Mouse (Mus musculus): ENCODE results near the gene Tango6. TPM values are rescaled to one million over a fixed set of nuclear protein-coding genes. Genes with fewer than 3 reads are reported as not detected.

The Tango6 gene
- polyA plus RNA-seq, 1 experiment, result 3.6 TPM

DNA sequence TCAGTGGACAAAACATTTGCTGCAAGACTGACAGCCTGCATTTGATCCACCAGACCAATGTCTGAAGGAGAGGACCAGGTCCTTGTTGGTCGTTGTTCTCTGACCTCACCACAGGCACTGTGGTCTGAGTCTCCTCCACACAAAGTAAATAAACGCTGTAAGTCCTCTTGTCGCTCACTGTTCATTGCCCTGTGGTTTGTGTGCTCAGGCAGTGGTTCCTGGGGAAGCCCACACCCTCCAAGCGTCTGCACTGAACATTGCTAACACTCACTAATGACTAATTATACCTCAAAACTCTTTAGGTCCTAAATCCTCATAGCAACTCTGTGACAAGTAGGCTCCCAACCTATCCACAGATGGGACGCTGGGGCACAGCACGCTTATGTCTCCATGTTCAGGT, 153.7 kb downstream of the Tango6 start:
- no peaks in the 10 kb centered on the region for H3K27me3 ChIP-seq (ENCODE audit: control insufficient read depth, insufficient read depth, low read length)
- H3K4me1 ChIP-seq (ENCODE audit: control insufficient read depth, insufficient read depth, insufficient read length), result no peaks in the 10 kb centered on the region
- no peak for DNase-seq (ENCODE audit: low read depth in 1 of 2, low spot score in 2 of 2)
- no peaks in the 10 kb centered on the region for H3K36me3 ChIP-seq (ENCODE audit: control insufficient read depth, insufficient read depth, low read length)
- 35% methylated on average over 6 of the region's 6 CpGs for WGBS
- H3K27ac ChIP-seq (ENCODE audit: insufficient read depth, low read length), result no peak overlapping the region
- TF ChIP-seq CTCF (IDR thresholded peaks at IDR 0.05; ENCODE audit: extremely low read depth, insufficient read depth, insufficient read length, insufficient replicate concordance), result no peak
- no peak for TF ChIP-seq POLR2A (IDR thresholded peaks at IDR 0.05; ENCODE audit: low read depth, low read length)
- no peak overlapping the region for H3K4me3 ChIP-seq (ENCODE audit: extremely low read depth, insufficient read depth, insufficient read length)

GRCm38 (mm10) chr8:106838803-106839202, 155.9 kb downstream of the Tango6 start:
- Histone ChIP-seq H3K27me3 (ENCODE audit: control insufficient read depth, insufficient read depth, low read length) (no peaks in the 10 kb centered on the region), H3K4me3 (ENCODE audit: extremely low read depth, insufficient read depth, insufficient read length) (no peak overlapping the region), H3K27ac (ENCODE audit: insufficient read depth, low read length) (no peak overlapping the region), H3K36me3 (ENCODE audit: control insufficient read depth, insufficient read depth, low read length) (no peaks in the 10 kb centered on the region), H3K4me1 (ENCODE audit: control insufficient read depth, insufficient read depth, insufficient read length) (no peaks in the 10 kb centered on the region)
- no peak for TF ChIP-seq CTCF (IDR thresholded peaks at IDR 0.05; ENCODE audit: extremely low read depth, insufficient read depth, insufficient read length, insufficient replicate concordance)
- TF ChIP-seq POLR2A (IDR thresholded peaks at IDR 0.05; ENCODE audit: low read depth, low read length), result no peak
- WGBS, result 88% methylated on average over 6 of the region's 6 CpGs
- DNase-seq (ENCODE audit: low read depth in 1 of 2, low spot score in 2 of 2), result no peak

- H3K36me3 ChIP-seq (ENCODE audit: control insufficient read depth, insufficient read depth, low read length), result no peaks in the 10 kb centered on the region
- no peak overlapping the region for H3K27ac ChIP-seq (ENCODE audit: insufficient read depth, low read length)
- TF ChIP-seq POLR2A (IDR thresholded peaks at IDR 0.05; ENCODE audit: low read depth, low read length) (no peak), CTCF (IDR thresholded peaks at IDR 0.05; ENCODE audit: extremely low read depth, insufficient read depth, insufficient read length, insufficient replicate concordance) (no peak)
- no peaks in the 10 kb centered on the region for H3K27me3 ChIP-seq (ENCODE audit: control insufficient read depth, insufficient read depth, low read length)
- 69% methylated on average over 11 of the region's 11 CpGs for WGBS
- H3K4me3 ChIP-seq (ENCODE audit: extremely low read depth, insufficient read depth, insufficient read length), result no peak overlapping the region
- no peaks in the 10 kb centered on the region for H3K4me1 ChIP-seq (ENCODE audit: control insufficient read depth, insufficient read depth, insufficient read length)
- no peak for DNase-seq (ENCODE audit: low read depth in 1 of 2, low spot score in 2 of 2)
Observed at GRCm38 (mm10) chr8:106839209-106840001, 156.5 kb downstream of the Tango6 start.

GRCm38 (mm10) chr8:106850034-106850433, 167.2 kb downstream of the Tango6 start:
- H3K4me3 ChIP-seq (ENCODE audit: extremely low read depth, insufficient read depth, insufficient read length), result no peak overlapping the region
- no peaks in the 10 kb centered on the region for H3K4me1 ChIP-seq (ENCODE audit: control insufficient read depth, insufficient read depth, insufficient read length)
- 81% methylated on average over 10 of the region's 10 CpGs for WGBS
- peaks cover 4% of the 10 kb centered on the region; the same call in 1 of the 2 replicates for H3K36me3 ChIP-seq (ENCODE audit: control insufficient read depth, insufficient read depth, low read length)
- DNase-seq (ENCODE audit: low read depth in 1 of 2, low spot score in 2 of 2), result no peak
- H3K27ac ChIP-seq (ENCODE audit: insufficient read depth, low read length), result no peak overlapping the region
- no peaks in the 10 kb centered on the region for H3K27me3 ChIP-seq (ENCODE audit: control insufficient read depth, insufficient read depth, low read length)
- TF ChIP-seq CTCF (IDR thresholded peaks at IDR 0.05; ENCODE audit: extremely low read depth, insufficient read depth, insufficient read length, insufficient replicate concordance) (no peak), POLR2A (IDR thresholded peaks at IDR 0.05; ENCODE audit: low read depth, low read length) (no peak)

GRCm38 (mm10) chr8:106854534-106855241, 171.8 kb downstream of the Tango6 start:
- no peak for DNase-seq (ENCODE audit: low read depth in 1 of 2, low spot score in 2 of 2)
- Histone ChIP-seq H3K36me3 (ENCODE audit: control insufficient read depth, insufficient read depth, low read length) (peaks cover 2% of the 10 kb centered on the region; the same call in 1 of the 2 replicates), H3K27me3 (ENCODE audit: control insufficient read depth, insufficient read depth, low read length) (no peaks in the 10 kb centered on the region), H3K4me1 (ENCODE audit: control insufficient read depth, insufficient read depth, insufficient read length) (no peaks in the 10 kb centered on the region), H3K4me3 (ENCODE audit: extremely low read depth, insufficient read depth, insufficient read length) (no peak overlapping the region), H3K27ac (ENCODE audit: insufficient read depth, low read length) (no peak overlapping the region)
- TF ChIP-seq CTCF (IDR thresholded peaks at IDR 0.05; ENCODE audit: extremely low read depth, insufficient read depth, insufficient read length, insufficient replicate concordance) (no peak), POLR2A (IDR thresholded peaks at IDR 0.05; ENCODE audit: low read depth, low read length) (no peak)
- 82% methylated on average over 8 of the region's 8 CpGs for WGBS

- peaks cover 2% of the 10 kb centered on the region; the same call in 1 of the 2 replicates for H3K36me3 ChIP-seq (ENCODE audit: control insufficient read depth, insufficient read depth, low read length)
- TF ChIP-seq CTCF (IDR thresholded peaks at IDR 0.05; ENCODE audit: extremely low read depth, insufficient read depth, insufficient read length, insufficient replicate concordance) (no peak), POLR2A (IDR thresholded peaks at IDR 0.05; ENCODE audit: low read depth, low read length) (no peak)
- no peaks in the 10 kb centered on the region for H3K4me1 ChIP-seq (ENCODE audit: control insufficient read depth, insufficient read depth, insufficient read length)
- no peak overlapping the region for H3K27ac ChIP-seq (ENCODE audit: insufficient read depth, low read length)
- no peak for DNase-seq (ENCODE audit: low read depth in 1 of 2, low spot score in 2 of 2)
- no peak overlapping the region for H3K4me3 ChIP-seq (ENCODE audit: extremely low read depth, insufficient read depth, insufficient read length)
- H3K27me3 ChIP-seq (ENCODE audit: control insufficient read depth, insufficient read depth, low read length), result no peaks in the 10 kb centered on the region
- 73% methylated on average over 3 of the region's 3 CpGs for WGBS
Observed at GRCm38 (mm10) chr8:106855242-106855562, 172.3 kb downstream of the Tango6 start.

- no peak for DNase-seq (ENCODE audit: low read depth in 1 of 2, low spot score in 2 of 2)
- no peak for TF ChIP-seq POLR2A (IDR thresholded peaks at IDR 0.05; ENCODE audit: low read depth, low read length)
- TF ChIP-seq CTCF (IDR thresholded peaks at IDR 0.05; ENCODE audit: extremely low read depth, insufficient read depth, insufficient read length, insufficient replicate concordance), result no peak
- 90% methylated on average over 10 of the region's 10 CpGs for WGBS
- H3K4me3 ChIP-seq (ENCODE audit: extremely low read depth, insufficient read depth, insufficient read length), result no peak overlapping the region
- no peaks in the 10 kb centered on the region for H3K36me3 ChIP-seq (ENCODE audit: control insufficient read depth, insufficient read depth, low read length)
- no peaks in the 10 kb centered on the region for H3K4me1 ChIP-seq (ENCODE audit: control insufficient read depth, insufficient read depth, insufficient read length)
- H3K27me3 ChIP-seq (ENCODE audit: control insufficient read depth, insufficient read depth, low read length), result no peaks in the 10 kb centered on the region
- H3K27ac ChIP-seq (ENCODE audit: insufficient read depth, low read length), result no peak overlapping the region
Observed at GRCm38 (mm10) chr8:106862845-106863244, 180.0 kb downstream of the Tango6 start.
